Mouse (Mus musculus) lung, adult 2 months (tissue): ENCODE results near the gene Col25a1.

Experiments
- CTCF ChIP-seq: fragments of 200-500 bp; IDR thresholded peaks from 2 replicates; pipeline ENCODE4 v1.5.1; 2011; ENCODE audit warnings: mild to moderate bottlenecking, low read length, control low read depth; ENCODE audit not compliant: insufficient read depth
- POLR2A ChIP-seq: fragments of 200-500 bp; IDR thresholded peaks from 2 replicates; pipeline ENCODE4 v1.6.1; 2011; ENCODE audit warnings: low read depth, mild to moderate bottlenecking, control low read depth, low read length, borderline replicate concordance; ENCODE audit errors: extremely low read depth

DNA sequence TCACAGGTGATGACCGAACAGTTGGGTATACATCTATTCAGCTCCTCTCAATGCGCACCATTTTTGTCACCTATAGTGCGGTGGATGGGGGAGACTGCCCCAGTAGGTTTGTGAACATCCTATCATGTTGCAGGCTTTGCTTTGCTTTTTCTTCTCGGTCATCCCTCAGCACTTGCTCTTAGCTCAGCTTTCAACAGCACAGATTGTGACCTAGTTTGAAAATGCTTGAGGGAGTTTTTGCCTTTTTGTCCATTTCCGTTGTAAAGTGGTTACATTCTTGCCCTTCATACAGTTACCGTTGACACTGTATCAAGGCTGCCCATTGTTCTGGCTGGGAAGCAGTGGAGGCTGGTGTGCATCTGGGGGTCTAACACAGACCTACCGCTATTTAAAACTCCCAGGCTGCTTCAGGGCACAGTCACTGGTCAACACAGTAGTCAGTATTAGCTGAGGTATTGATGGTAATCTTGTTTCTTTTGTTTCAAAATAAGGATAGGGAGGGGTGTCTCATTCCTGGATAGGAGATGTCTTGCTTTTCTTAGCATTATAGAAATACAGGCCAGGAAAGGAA lies 231.6 kb downstream of the Col25a1 start:
- no peak for TF ChIP-seq POLR2A
- TF ChIP-seq CTCF, result no peak
